Mouse (Mus musculus): ENCODE data around the gene Per2.

GRCm38 (mm10) chr1:91381091-91381471 is 78.0 kb downstream of the Per2 start:
- TF ChIP-seq CTCF (IDR thresholded peaks at IDR 0.05; ENCODE audit: low read depth, low read length) (no peak), POLR2A (IDR thresholded peaks at IDR 0.05; ENCODE audit: insufficient read depth, low read length) (no peak), EP300 (IDR thresholded peaks at IDR 0.05; ENCODE audit: insufficient read depth, low read depth, low read length) (no peak)

All from ES-Bruce4 (cell line).